Mouse (Mus musculus): ENCODE results near the gene Calb2. TPM values are rescaled to one million over a fixed set of nuclear protein-coding genes. Genes with fewer than 3 reads are reported as not detected.

Gene Calb2
- polyA plus RNA-seq, 1 experiment from 2014 or later = 0.48 TPM

- H3K36me3 ChIP-seq = no peaks in the 10 kb centered on the region
- no peaks in the 10 kb centered on the region for H3K27me3 ChIP-seq (ENCODE audit: insufficient read depth, poor library complexity, severe bottlenecking)
- H3K4me3 ChIP-seq = no peak within 1 kb of the TSS
- no peak for DNase-seq (ENCODE audit: low spot score)
- 75% methylated on average over 12 of the region's 12 CpGs for WGBS
- H3K27ac ChIP-seq = no peak within 1 kb of the TSS
- no peaks in the 10 kb centered on the region for H3K9me3 ChIP-seq
- H3K4me1 ChIP-seq = no peaks in the 10 kb centered on the region
Observed at GRCm38 (mm10) chr8:110100907-110101306, 67.1 kb downstream of the Calb2 start, which contains the start of gene Gm21964. Gene Gm21964 (plus strand): TSS chr8:110101207.

- Histone ChIP-seq H3K9me3 (peaks cover 17% of the 10 kb centered on the region), H3K27ac (no peak overlapping the region), H3K4me3 (no peak overlapping the region), H3K27me3 (ENCODE audit: insufficient read depth, poor library complexity, severe bottlenecking) (no peaks in the 10 kb centered on the region), H3K36me3 (peaks cover 36% of the 10 kb centered on the region), H3K4me1 (no peaks in the 10 kb centered on the region)
- no peak for DNase-seq (ENCODE audit: low spot score)
- WGBS = 73% methylated on average over 1 of the region's 1 CpGs
Observed at GRCm38 (mm10) chr8:110091869-110092268, 76.1 kb downstream of the Calb2 start.

Other genes starting within 250 kb of the Calb2 start
- gene Marveld3, start 206.0 kb downstream of the Calb2 start, polyA plus RNA-seq (2016; fragmentation: Nextera tagmentation; extraction: Ambion mirVana) = 0.10 and 0.68 TPM in 2 replicates
- not detected in 2 replicates for gene Tat, start 177.8 kb downstream of the Calb2 start, polyA plus RNA-seq (2016; fragmentation: Nextera tagmentation; extraction: Ambion mirVana)
- 0.15 TPM in 1 of 2 replicates, not detected in the other for gene Chst4, start 128.5 kb downstream of the Calb2 start, polyA plus RNA-seq (2016; fragmentation: Nextera tagmentation; extraction: Ambion mirVana)
- gene Zfp612, start 88.5 kb downstream of the Calb2 start, polyA plus RNA-seq (2016; fragmentation: Nextera tagmentation; extraction: Ambion mirVana) = 6.3 and 6.7 TPM in 2 replicates
- gene Gm21964, start 67.0 kb downstream of the Calb2 start, polyA plus RNA-seq (2016; fragmentation: Nextera tagmentation; extraction: Ambion mirVana) = not detected in 2 replicates
- not detected in 2 replicates for gene Gm17720, start 65.5 kb downstream of the Calb2 start, polyA plus RNA-seq (2016; fragmentation: Nextera tagmentation; extraction: Ambion mirVana)
- gene Cmtr2, start 47.5 kb upstream of the Calb2 start, polyA plus RNA-seq (2016; fragmentation: Nextera tagmentation; extraction: Ambion mirVana) = 6.4 and 7.6 TPM in 2 replicates
- 0.06 and 0.14 TPM in 2 replicates for gene Hydin, start 98.8 kb upstream of the Calb2 start, polyA plus RNA-seq (2016; fragmentation: Nextera tagmentation; extraction: Ambion mirVana)